Mouse (Mus musculus): ENCODE data around the gene Mettl8.

Mettl8 gene

GRCm38 (mm10) chr2:71033014-71033413 lies 22.4 kb downstream of the Mettl8 start:
- DNase-seq = no peak

- DNase-seq = no peak
Observed at GRCm38 (mm10) chr2:71031973-71032794, 23.2 kb downstream of the Mettl8 start.

GRCm38 (mm10) chr2:71030663-71031062 lies 24.7 kb downstream of the Mettl8 start:
- DNase-seq = no peak

GRCm38 (mm10) chr2:71027631-71028030 lies 27.8 kb downstream of the Mettl8 start:
- no peak for DNase-seq

- no peak for DNase-seq
Observed at GRCm38 (mm10) chr2:71026787-71027186, 28.6 kb downstream of the Mettl8 start.

- no peak for DNase-seq
Observed at GRCm38 (mm10) chr2:71025576-71026315, 29.6 kb downstream of the Mettl8 start.

GRCm38 (mm10) chr2:71023986-71024385 lies 31.4 kb downstream of the Mettl8 start:
- no peak for DNase-seq

GRCm38 (mm10) chr2:71022991-71023390 lies 32.4 kb downstream of the Mettl8 start:
- DNase-seq = no peak

- DNase-seq = no peak
Observed at GRCm38 (mm10) chr2:71020674-71021073, 34.7 kb downstream of the Mettl8 start.

GRCm38 (mm10) chr2:71019704-71020375 lies 35.5 kb downstream of the Mettl8 start:
- no peak for DNase-seq

GRCm38 (mm10) chr2:71019277-71019676 lies 36.1 kb downstream of the Mettl8 start:
- DNase-seq = no peak

- DNase-seq = no peak
Observed at GRCm38 (mm10) chr2:71013521-71013920, 41.9 kb downstream of the Mettl8 start.

GRCm38 (mm10) chr2:71011816-71012215 lies 43.6 kb downstream of the Mettl8 start:
- no peak for DNase-seq

GRCm38 (mm10) chr2:71004354-71004753 lies 51.0 kb downstream of the Mettl8 start:
- DNase-seq = peak; percentile 22

- DNase-seq = no peak
Observed at GRCm38 (mm10) chr2:71002509-71002908, 52.9 kb downstream of the Mettl8 start.

GRCm38 (mm10) chr2:70998771-70999170 lies 56.6 kb downstream of the Mettl8 start:
- DNase-seq = no peak

- no peak for DNase-seq
Observed at GRCm38 (mm10) chr2:70996438-70996837, 58.9 kb downstream of the Mettl8 start.

- DNase-seq = no peak
Observed at GRCm38 (mm10) chr2:70995900-70996299, 59.5 kb downstream of the Mettl8 start.

- no peak for DNase-seq
Observed at GRCm38 (mm10) chr2:70993740-70994139, 61.6 kb downstream of the Mettl8 start.

- DNase-seq = no peak
Observed at GRCm38 (mm10) chr2:70992715-70993114, 62.7 kb downstream of the Mettl8 start.

GRCm38 (mm10) chr2:70990196-70990595 lies 65.2 kb downstream of the Mettl8 start:
- peak; percentile 28 for DNase-seq

GRCm38 (mm10) chr2:70989201-70990191 lies 65.9 kb downstream of the Mettl8 start:
- DNase-seq = no peak

All from lung, postnatal 14 days (tissue).